Mouse (Mus musculus) left cerebral cortex, postnatal 36 days (tissue): ENCODE measurements around the gene Bcas2. TPM values are rescaled to one million over a fixed set of nuclear protein-coding genes. Genes with fewer than 3 reads are reported as not detected.
"Not testable (repeated sequence)": the region's sequence is repeated elsewhere in the genome, so short reads cannot be mapped to it uniquely, and the experiment has no call there.

Experiments
- DNase-seq, 2 experiments: peaks; one replicate each; pipeline ENCODE4 v3.0.0; 2021 to 2022; ENCODE audit warnings: low spot score in 2 of 2, mixed read lengths in 1 of 2
- intact Hi-C: fragments of 180-260 bp; cut with DNase I; formaldehyde crosslinking; loops from one replicate; pipeline ENCODE4 v1.15.1; 2025
- total RNA-seq, 2 experiments: library from RNA; stranded (reverse); gene quantifications; 2 replicates each; pipeline ENCODE4 v1.2.3; 2021

The Bcas2 gene
- total RNA-seq, 2 experiments from 2014 or later = 67.6 to 79.7 TPM

DNA sequence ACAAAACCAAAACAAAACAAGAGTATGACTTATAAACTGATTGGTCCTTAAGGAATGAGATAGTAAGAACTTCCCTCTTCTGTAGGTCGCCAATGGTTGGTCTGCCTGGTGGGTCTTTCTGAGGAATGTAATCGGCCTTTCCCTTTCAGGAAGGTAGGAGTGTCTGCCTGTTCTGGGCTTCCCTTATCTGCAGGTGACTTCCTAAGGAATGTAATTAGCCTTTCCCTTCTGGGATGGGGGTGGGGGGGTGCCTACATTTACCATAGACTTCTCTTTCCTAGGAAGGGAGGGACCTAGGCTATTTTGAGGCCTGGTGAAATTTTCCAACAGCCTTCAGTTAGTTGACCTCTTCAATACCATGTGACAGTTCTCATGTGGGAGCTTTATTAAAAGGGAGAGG lies 39.6 kb downstream of the Bcas2 start:
- intact Hi-C loops = no loop called here
- no peak for DNase-seq

DNA sequence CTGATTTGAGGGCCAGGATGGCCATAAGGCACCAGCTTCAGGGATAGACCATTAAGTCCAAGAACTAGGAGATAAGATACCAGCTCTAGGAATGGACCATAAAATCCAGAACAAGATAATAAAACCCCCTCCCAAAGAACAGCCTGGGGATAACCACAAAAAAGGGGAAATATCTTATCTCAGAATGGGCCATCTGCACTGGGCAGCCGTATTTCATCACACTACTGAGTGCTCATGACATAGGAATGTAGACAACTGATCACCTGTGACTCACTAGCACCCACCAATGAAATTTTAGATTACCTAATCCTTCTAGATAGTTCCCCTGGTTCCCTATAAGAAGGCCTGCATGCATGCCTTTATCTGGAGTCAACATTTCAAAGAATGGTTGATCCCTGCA lies 40.7 kb downstream of the Bcas2 start:
- no peak for DNase-seq

DNA sequence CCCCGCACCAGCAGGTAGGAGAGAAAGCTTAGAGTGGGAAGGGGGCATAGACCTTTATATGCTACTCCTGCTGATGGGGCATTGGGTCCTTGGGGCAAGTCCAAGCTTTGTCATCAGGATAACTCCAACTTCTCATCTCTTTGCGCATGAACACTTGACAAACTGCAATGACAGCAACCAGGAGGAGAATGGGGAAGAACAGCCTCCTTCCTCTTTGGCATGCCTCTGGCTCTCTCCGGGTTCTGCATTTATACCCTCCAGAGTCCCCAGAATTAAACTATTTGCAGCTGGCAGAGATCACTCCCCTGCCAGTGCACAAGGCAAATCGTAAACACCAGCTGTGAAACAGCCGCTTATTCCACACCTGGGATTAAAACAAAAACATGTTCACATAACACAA lies 42.1 kb downstream of the Bcas2 start:
- intact Hi-C loops = no loop called here
- no peak for DNase-seq

More for the DNA sequence above, 40.7 kb downstream of the Bcas2 start:
- intact Hi-C loops = no loop called here

DNA sequence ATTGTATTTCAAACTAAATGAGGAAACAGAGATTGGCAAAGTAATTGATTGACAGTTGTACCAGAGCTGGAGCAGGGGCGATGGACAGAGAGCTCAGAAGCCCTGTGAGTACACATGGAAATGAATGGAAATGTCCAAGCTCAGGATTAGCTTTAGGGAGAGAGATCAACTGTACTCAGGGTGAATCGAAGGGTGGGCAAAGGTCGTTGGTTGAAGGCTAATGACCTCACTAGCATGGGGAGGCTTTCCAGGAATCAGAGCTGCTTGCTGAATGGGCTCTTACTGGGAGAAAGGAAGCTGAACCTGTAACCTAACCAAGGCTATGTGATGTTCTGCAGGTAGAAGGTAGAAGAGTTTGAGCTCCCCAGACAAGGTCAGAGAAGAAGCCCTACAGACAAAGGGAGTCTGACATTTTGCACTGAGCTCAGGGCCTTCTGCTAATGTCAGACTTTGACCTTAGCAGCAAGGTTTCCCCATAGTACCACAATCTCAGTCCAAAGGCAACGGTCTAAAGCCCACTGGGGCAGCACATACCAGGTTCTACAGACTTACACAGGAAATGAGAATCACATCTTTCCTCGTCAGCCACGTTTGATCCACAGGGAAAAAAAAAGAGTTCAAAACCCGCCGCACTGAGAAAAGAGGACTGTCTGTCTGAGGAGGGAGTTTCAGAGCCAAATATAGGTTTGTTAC lies 43.3 kb downstream of the Bcas2 start:
- intact Hi-C loops = no loop called here
- DNase-seq = no peak

DNA sequence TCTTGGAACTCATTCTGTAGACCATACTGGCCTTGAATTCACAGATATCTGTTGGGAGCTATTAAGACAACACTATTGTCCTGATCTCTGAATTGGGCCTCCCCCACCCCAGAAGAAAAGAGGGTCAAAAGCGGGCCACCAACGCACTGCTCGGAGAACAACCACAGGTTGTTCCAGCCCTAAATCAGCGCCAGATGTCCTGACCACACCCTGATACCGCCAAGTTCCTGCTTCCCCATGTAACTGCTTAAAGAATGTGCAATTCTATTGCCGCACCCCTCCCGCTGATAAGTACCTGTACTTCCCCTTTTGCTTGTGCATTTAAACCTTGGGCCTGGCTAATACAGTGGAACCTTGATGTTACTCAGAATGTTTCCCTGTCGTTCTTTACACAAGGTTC lies 43.9 kb downstream of the Bcas2 start:
- DNase-seq = not testable (repeated sequence)

DNA sequence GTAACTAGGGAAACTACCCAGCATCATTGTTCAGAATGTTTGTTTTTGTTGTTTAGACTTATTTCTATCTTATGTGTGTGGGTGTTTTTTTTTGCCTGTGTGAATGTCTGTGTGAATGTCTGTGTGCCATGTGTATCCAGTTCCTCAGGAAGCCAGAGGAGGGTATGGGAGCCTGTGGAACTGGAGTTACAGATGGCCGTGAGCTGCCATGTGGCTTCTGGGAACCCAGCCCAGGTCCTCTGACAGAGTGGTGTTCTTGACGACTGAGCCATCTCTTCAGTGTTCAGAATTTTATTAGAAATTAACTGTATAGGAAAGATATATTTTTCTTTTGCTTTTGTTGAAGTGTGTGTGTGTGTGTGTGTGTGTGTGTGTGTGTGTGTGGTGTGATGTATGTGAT lies 50.0 kb downstream of the Bcas2 start:
- intact Hi-C loops = no loop called here
- no peak for DNase-seq

More for the DNA sequence above, 43.9 kb downstream of the Bcas2 start:
- intact Hi-C loops = not testable (repeated sequence)

DNA sequence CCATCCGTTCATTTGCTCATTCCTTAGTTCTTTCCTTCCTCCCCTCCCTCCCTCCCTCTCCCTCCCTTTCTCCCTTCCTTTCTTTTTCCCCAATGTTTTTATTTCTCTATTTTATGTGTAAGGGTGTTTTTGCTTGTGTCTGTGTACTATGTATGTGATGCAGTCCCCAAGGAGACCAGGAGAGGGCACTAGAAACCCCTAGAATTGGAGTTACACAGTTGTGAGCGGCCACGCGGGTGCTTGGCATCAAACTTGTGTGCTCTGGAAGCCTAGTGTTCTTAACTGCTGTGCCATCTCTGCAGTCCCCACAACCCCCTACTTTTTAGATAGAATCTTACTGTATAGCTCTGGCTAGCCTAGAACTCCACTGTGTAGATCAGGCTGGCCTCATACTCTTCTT lies 52.3 kb downstream of the Bcas2 start:
- DNase-seq = no peak
- intact Hi-C loops = no loop called here

DNA sequence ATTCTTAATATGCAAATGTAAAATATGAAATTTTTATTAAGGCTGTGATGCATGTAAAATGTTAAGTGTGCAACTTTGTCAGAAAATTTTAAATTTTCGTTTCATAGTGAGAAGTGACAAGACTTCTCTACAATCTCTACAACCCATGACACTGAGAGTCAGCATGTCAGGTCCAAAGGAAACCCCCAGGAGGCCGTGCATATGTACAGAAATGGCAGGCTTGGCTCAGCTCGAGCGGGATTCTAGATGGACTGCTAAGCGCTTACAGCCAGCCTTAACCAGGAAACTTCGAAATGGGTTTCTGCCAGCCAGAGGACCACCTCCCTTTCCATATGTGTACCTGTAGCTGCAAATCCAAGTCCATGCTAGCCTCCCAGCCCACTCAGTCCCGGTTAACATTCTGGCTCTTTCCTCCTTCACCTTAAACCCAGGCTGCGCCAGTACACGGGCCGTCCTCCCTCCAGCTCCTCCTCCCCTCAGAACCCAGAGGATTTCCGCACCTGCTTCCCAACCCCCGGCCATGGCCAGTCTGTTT lies 52.8 kb downstream of the Bcas2 start:
- DNase-seq = no peak
- intact Hi-C loops = no loop called here

DNA sequence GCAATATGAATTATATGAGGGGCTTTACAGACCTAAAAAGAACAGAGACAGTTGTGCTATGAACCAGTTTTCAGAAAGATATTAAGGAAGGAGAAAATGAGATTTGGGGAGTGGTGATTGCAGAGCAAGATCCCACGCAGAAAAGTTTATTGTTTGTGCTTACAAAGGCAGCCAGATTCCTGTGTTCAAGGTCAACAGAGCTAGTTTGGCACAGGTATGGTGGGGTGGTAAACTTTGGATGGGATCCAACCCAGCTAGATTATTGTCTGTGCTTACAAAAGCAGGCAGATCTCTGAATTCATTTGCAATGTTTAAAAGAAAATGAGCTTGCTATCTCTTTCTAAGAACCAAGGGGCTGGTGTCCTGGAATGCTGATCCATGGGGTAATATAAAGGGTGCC lies 56.3 kb downstream of the Bcas2 start:
- DNase-seq = no peak
- intact Hi-C loops = no loop called here

Other genes with a start within 250 kb of the Bcas2 start
- not detected for gene Sycp1, start 235.6 kb upstream of the Bcas2 start, total RNA-seq
- gene Nr1h5, start 207.5 kb upstream of the Bcas2 start, total RNA-seq = not detected
- gene Sike1, start 175.9 kb upstream of the Bcas2 start, total RNA-seq = 10 to 100 TPM; 60.9 to 72.9 TPM
- gene Csde1, start 151.2 kb upstream of the Bcas2 start, total RNA-seq = 100 to 1,000 TPM; 233 to 247 TPM
- gene Nras, start 113.4 kb upstream of the Bcas2 start, total RNA-seq = 10 to 100 TPM; 68.0 to 83.4 TPM
- gene Ampd1, start 97.6 kb upstream of the Bcas2 start, total RNA-seq = not detected
- under 1 TPM; 0.39 to 0.45 TPM for gene Dennd2c, start 69.1 kb upstream of the Bcas2 start, total RNA-seq
- 10 to 100 TPM; 48.2 to 59.1 TPM for gene Trim33, start 107.6 kb downstream of the Bcas2 start, total RNA-seq